Mouse (Mus musculus) spleen, embryonic (tissue): ENCODE measurements at regions not wholly inside any gene's neighbourhood (a gene's known extent, or its start where the extent isn't known, plus 50 kb on each side); places are given as distances from the start of the nearest gene placed in this dataset.

Source experiments
- CTCF ChIA-PET: fragments of 350-600 bp; sonication (Branson Sonifier 250); formaldehyde crosslinking; loops from one replicate; lab custom pipeline; 2022; lab: Charles Lee

GRCm38 (mm10) chr16:8117543-8118167, 307.3 kb downstream of the Tmem114 start:
- CTCF ChIA-PET: no interaction called here

GRCm38 (mm10) chr16:8111329-8112116, 313.4 kb downstream of the Tmem114 start:
- CTCF ChIA-PET: no interaction called here

GRCm38 (mm10) chr16:8108141-8109122, 316.5 kb downstream of the Tmem114 start:
- CTCF ChIA-PET: no interaction called here

GRCm38 (mm10) chr16:8079024-8079423, 345.9 kb downstream of the Tmem114 start:
- CTCF ChIA-PET: no interaction called here

GRCm38 (mm10) chr16:8078461-8078860, 346.5 kb downstream of the Tmem114 start:
- CTCF ChIA-PET: no interaction called here

GRCm38 (mm10) chr16:8074729-8075128, 350.2 kb downstream of the Tmem114 start:
- CTCF ChIA-PET: no interaction called here

GRCm38 (mm10) chr16:8053936-8054335, 371.0 kb downstream of the Tmem114 start:
- CTCF ChIA-PET: no interaction called here

GRCm38 (mm10) chr16:8008966-8009365, 416.0 kb downstream of the Tmem114 start:
- CTCF ChIA-PET: no interaction called here

GRCm38 (mm10) chr16:8006631-8007030, 418.3 kb downstream of the Tmem114 start:
- CTCF ChIA-PET: no interaction called here

GRCm38 (mm10) chr16:8002339-8003089, 422.4 kb downstream of the Tmem114 start:
- CTCF ChIA-PET: no interaction called here

GRCm38 (mm10) chr16:7982816-7983215, 442.1 kb downstream of the Tmem114 start:
- CTCF ChIA-PET: no interaction called here

GRCm38 (mm10) chr16:7978466-7978865, 446.5 kb downstream of the Tmem114 start:
- CTCF ChIA-PET: no interaction called here

- CTCF ChIA-PET: no interaction called here
These were observed 473.3 kb downstream of the Tmem114 start for GRCm38 (mm10) chr16:7951616-7952015.

GRCm38 (mm10) chr16:7942333-7942732, 482.6 kb downstream of the Tmem114 start:
- CTCF ChIA-PET: no interaction called here

GRCm38 (mm10) chr16:7937167-7937566, 487.8 kb downstream of the Tmem114 start:
- CTCF ChIA-PET: no interaction called here

- CTCF ChIA-PET: no interaction called here
These were observed 492.6 kb downstream of the Tmem114 start for GRCm38 (mm10) chr16:7932322-7932721.

- CTCF ChIA-PET: no interaction called here
These were observed 493.3 kb downstream of the Tmem114 start for GRCm38 (mm10) chr16:7931676-7932075.

- CTCF ChIA-PET: no interaction called here
These were observed 495.8 kb downstream of the Tmem114 start for GRCm38 (mm10) chr16:7929112-7929511.

GRCm38 (mm10) chr16:7928391-7928935, 496.5 kb downstream of the Tmem114 start:
- CTCF ChIA-PET: no interaction called here

GRCm38 (mm10) chr16:7927756-7928155, 497.2 kb downstream of the Tmem114 start:
- CTCF ChIA-PET: no interaction called here

GRCm38 (mm10) chr16:7895786-7896185, 529.1 kb downstream of the Tmem114 start:
- CTCF ChIA-PET: no interaction called here
